Mouse (Mus musculus) liver, embryonic 15.5 days (tissue): ENCODE results near the gene Olfr49. TPM values are rescaled to one million over a fixed set of nuclear protein-coding genes. Genes with fewer than 3 reads are reported as not detected.
"Not testable (repeated sequence)": the region's sequence is repeated elsewhere in the genome, so short reads cannot be mapped to it uniquely, and the experiment has no call there.

Experiments used
- ATAC-seq: fragments of 200-750 bp; cut with Nextera tagmentation; 2 replicates; pipeline ENCODE4 v1.8.0; 2017; ENCODE audit warnings: moderate number of reproducible peaks, mild to moderate bottlenecking, moderate library complexity; ENCODE audit not compliant: insufficient read depth
- H3K27ac ChIP-seq: fragments of 300-500 bp; sonication (generic); replicated peaks from 2 replicates; pipeline ENCODE4 v1.5.1; 2015; ENCODE audit warnings: mild to moderate bottlenecking, inconsistent platforms
- H3K27me3 ChIP-seq: fragments of 300-500 bp; sonication (generic); 2 replicates; pipeline ENCODE4 v1.6.1; 2015; ENCODE audit warnings: mild to moderate bottlenecking, inconsistent platforms
- H3K36me3 ChIP-seq: fragments of 300-500 bp; sonication (generic); replicated peaks from 2 replicates; pipeline ENCODE4 v1.6.1; 2015; ENCODE audit warnings: moderate library complexity, mild to moderate bottlenecking, inconsistent platforms
- H3K4me1 ChIP-seq: fragments of 300-500 bp; sonication (generic); replicated peaks from 2 replicates; pipeline ENCODE4 v1.6.1; 2015; ENCODE audit warnings: inconsistent platforms
- H3K4me2 ChIP-seq: fragments of 300-500 bp; sonication (generic); 2 replicates; pipeline ENCODE4 v1.6.1; 2015; ENCODE audit warnings: moderate library complexity, mild to moderate bottlenecking, inconsistent platforms
- H3K4me3 ChIP-seq: fragments of 300-500 bp; sonication (generic); replicated peaks from 2 replicates; pipeline ENCODE4 v1.5.1; 2015; ENCODE audit warnings: mild to moderate bottlenecking, inconsistent platforms
- H3K9ac ChIP-seq: fragments of 300-500 bp; sonication (generic); 2 replicates; pipeline ENCODE4 v1.6.1; 2015; ENCODE audit warnings: moderate library complexity, mild to moderate bottlenecking, inconsistent platforms
- H3K9me3 ChIP-seq: fragments of 300-500 bp; sonication (generic); replicated peaks from 2 replicates; pipeline ENCODE4 v1.6.1; 2016; ENCODE audit warnings: inconsistent platforms
- WGBS: fragments of 180-500 bp; shearing (Covaris S2); methylation state at CpG from one replicate; pipeline ENCODE4 v1.1.7; 2015; ENCODE audit warnings: mixed read lengths; ENCODE audit not compliant: insufficient replicate concordance; 5-methylcytosine and 5-hydroxymethylcytosine counted together
- polyA plus RNA-seq: library from polyadenylated mRNA; unstranded; fragments of >200 nt; fragmentation: Nextera tagmentation; extraction: Ambion mirVana; gene quantifications from 2 replicates; pipeline ENCODE4 v1.2.1, GENCODE M21; 2015

Olfr49 gene
- polyA plus RNA-seq, 1 experiment from 2014 or later = not detected

- not testable (repeated sequence) for H3K9ac ChIP-seq, H3K4me2 ChIP-seq, ATAC-seq, H3K9me3 ChIP-seq, H3K4me3 ChIP-seq, H3K36me3 ChIP-seq, H3K27ac ChIP-seq
- Histone ChIP-seq H3K4me1 (peaks cover 57% of the 10 kb centered on the region), H3K27me3 (peaks cover 27% of the 10 kb centered on the region)
- 69% methylated on average over 3 of the region's 4 CpGs for WGBS
Observed at GRCm38 (mm10) chr14:54229849-54230248, 54.9 kb downstream of the Olfr49 start.

GRCm38 (mm10) chr14:54228933-54229713 is 55.6 kb downstream of the Olfr49 start:
- no peak overlapping the region for H3K9ac ChIP-seq
- 0 out of 2 replicates have a peak overlapping the region, but pooled peaks have one; percentile 46 for H3K4me3 ChIP-seq
- ATAC-seq = no peak

GRCm38 (mm10) chr14:54228501-54228900 is 56.2 kb downstream of the Olfr49 start:
- Histone ChIP-seq H3K4me3 (peak overlapping the region; percentile 46), H3K36me3 (no peaks in the 10 kb centered on the region), H3K27me3 (peaks cover 27% of the 10 kb centered on the region), H3K4me2 (peak overlapping the region; percentile 81), H3K4me1 (peaks cover 54% of the 10 kb centered on the region), H3K9me3 (no peaks in the 10 kb centered on the region), H3K27ac (no peak overlapping the region), H3K9ac (no peak overlapping the region)
- no peak for ATAC-seq
- 28% methylated on average over 7 of the region's 7 CpGs for WGBS

More at GRCm38 (mm10) chr14:54228933-54229713, 55.6 kb downstream of the Olfr49 start:
- 24% methylated on average over 25 of the region's 25 CpGs for WGBS
- peak overlapping the region; percentile 81 for H3K4me2 ChIP-seq
- H3K36me3 ChIP-seq = 0 out of 2 replicates have a peak, but pooled peaks cover under 1% of the 10 kb centered on the region
- H3K27me3 ChIP-seq = peaks cover 27% of the 10 kb centered on the region
- H3K4me1 ChIP-seq = peaks cover 57% of the 10 kb centered on the region
- H3K9me3 ChIP-seq = no peaks in the 10 kb centered on the region
- no peak overlapping the region for H3K27ac ChIP-seq

Other genes with a start within 250 kb of the Olfr49 start
- gene Dad1, start 30.8 kb downstream of the Olfr49 start, polyA plus RNA-seq = 202 and 204 TPM in 2 replicates
- 19.0 and 21.4 TPM in 2 replicates for gene Abhd4, start 30.8 kb downstream of the Olfr49 start, polyA plus RNA-seq
- 16.0 and 17.2 TPM in 2 replicates for gene Oxa1l, start 75.9 kb upstream of the Olfr49 start, polyA plus RNA-seq
- 9.9 and 10.5 TPM in 2 replicates for gene Slc7a7, start 132.8 kb upstream of the Olfr49 start, polyA plus RNA-seq
- gene Mrpl52, start 142.0 kb upstream of the Olfr49 start, polyA plus RNA-seq = 128 and 168 TPM in 2 replicates
- gene Mmp14, start 146.7 kb upstream of the Olfr49 start, polyA plus RNA-seq = 22.6 and 24.7 TPM in 2 replicates
- 21.2 and 23.0 TPM in 2 replicates for gene Lrp10, start 179.2 kb upstream of the Olfr49 start, polyA plus RNA-seq
- 0.20 and 0.23 TPM in 2 replicates for gene Rem2, start 191.2 kb upstream of the Olfr49 start, polyA plus RNA-seq
- 25.1 and 26.3 TPM in 2 replicates for gene Prmt5, start 232.6 kb upstream of the Olfr49 start, polyA plus RNA-seq